Mouse (Mus musculus) limb, embryonic 11.5 days (tissue): Measurements from ENCODE around the gene Cnpy3. TPM values are rescaled to one million over a fixed set of nuclear protein-coding genes. Genes with fewer than 3 reads are reported as not detected.
A peak's percentile ranks its signal among the peaks of the same experiment; 100 is the strongest.

Experiments
- ATAC-seq: fragments of 200-750 bp; cut with Nextera tagmentation; 2 replicates; pipeline ENCODE4 v1.8.0; 2017; ENCODE audit warnings: low read depth; ENCODE audit not compliant: insufficient number of reproducible peaks, low FRiP score, low TSS enrichment
- DNase-seq: peaks from one replicate; pipeline ENCODE4 v3.0.0-alpha.2; 2015; ENCODE audit warnings: low spot score
- H3K27ac ChIP-seq: fragments of 300-500 bp; sonication (generic); replicated peaks from 2 replicates; pipeline ENCODE4 v1.5.1; 2014; ENCODE audit warnings: low read depth, mild to moderate bottlenecking, low read length
- H3K27me3 ChIP-seq: fragments of 300-500 bp; sonication (generic); 2 replicates; pipeline ENCODE4 v1.6.1; 2014; ENCODE audit warnings: mild to moderate bottlenecking, low read length, mixed read lengths; ENCODE audit not compliant: control insufficient read depth, insufficient read depth
- H3K36me3 ChIP-seq: fragments of 300-500 bp; sonication (generic); 2 replicates; pipeline ENCODE4 v1.6.1; 2014; ENCODE audit warnings: mild to moderate bottlenecking, low read length, moderate library complexity, mixed read lengths; ENCODE audit not compliant: control insufficient read depth, insufficient read depth
- H3K4me1 ChIP-seq: fragments of 300-500 bp; sonication (generic); 2 replicates; pipeline ENCODE4 v1.6.1; 2014; ENCODE audit warnings: low read length, mixed read lengths; ENCODE audit not compliant: control insufficient read depth, insufficient read depth
- H3K4me2 ChIP-seq: fragments of 300-500 bp; sonication (generic); 2 replicates; pipeline ENCODE4 v1.6.1; 2014; ENCODE audit warnings: low read depth, mild to moderate bottlenecking, moderate library complexity; ENCODE audit not compliant: severe bottlenecking
- H3K4me3 ChIP-seq: fragments of 300-500 bp; sonication (generic); 2 replicates; pipeline ENCODE4 v1.5.1; 2014; ENCODE audit warnings: low read depth, low read length
- H3K9ac ChIP-seq: fragments of 300-500 bp; sonication (generic); 2 replicates; pipeline ENCODE4 v1.6.1; 2014; ENCODE audit warnings: mild to moderate bottlenecking, low read length
- H3K9me3 ChIP-seq: fragments of 300-500 bp; sonication (generic); 2 replicates; pipeline ENCODE4 v1.6.1; 2016; ENCODE audit warnings: low read length; ENCODE audit not compliant: control insufficient read depth
- WGBS: fragments of 180-500 bp; shearing (Covaris S2); extraction: QIAGEN DNeasy Blood & Tissue Kit; methylation state at CpG from one replicate; pipeline ENCODE4 v1.1.7; 2014; 5-methylcytosine and 5-hydroxymethylcytosine counted together
- polyA plus RNA-seq: library from polyadenylated mRNA; unstranded; fragments of >200 nt; fragmentation: Nextera tagmentation; extraction: Ambion mirVana; gene quantifications from 2 replicates; pipeline ENCODE4 v1.2.1, GENCODE M21; 2014

Cnpy3 gene
- polyA plus RNA-seq, 1 experiment from 2014 or later: 49.1 TPM

GRCm38 (mm10) chr17:46701489-46701888 is 50.5 kb downstream of the Cnpy3 start:
- H3K4me1 ChIP-seq: peaks cover 15% of the 10 kb centered on the region
- no peaks in the 10 kb centered on the region for H3K9me3 ChIP-seq
- 0 out of 2 replicates have a peak overlapping the region, but pooled peaks have one; percentile 17 for H3K9ac ChIP-seq
- DNase-seq: no peak
- no peak for ATAC-seq
- H3K27me3 ChIP-seq: no peaks in the 10 kb centered on the region
- WGBS: 89% methylated on average over 12 of the region's 12 CpGs
- H3K27ac ChIP-seq: no peak overlapping the region
- H3K36me3 ChIP-seq: peaks cover 4% of the 10 kb centered on the region; the same call in 1 of the 2 replicates
- no peak overlapping the region for H3K4me2 ChIP-seq
- H3K4me3 ChIP-seq: no peak overlapping the region

GRCm38 (mm10) chr17:46699912-46700311 is 52.1 kb downstream of the Cnpy3 start:
- 83% methylated on average over 3 of the region's 3 CpGs for WGBS
- no peaks in the 10 kb centered on the region for H3K9me3 ChIP-seq
- DNase-seq: no peak
- no peak for ATAC-seq
- no peak overlapping the region for H3K4me3 ChIP-seq
- H3K9ac ChIP-seq: no peak overlapping the region
- H3K27me3 ChIP-seq: no peaks in the 10 kb centered on the region
- peaks cover 15% of the 10 kb centered on the region for H3K4me1 ChIP-seq
- no peak overlapping the region for H3K27ac ChIP-seq
- H3K4me2 ChIP-seq: no peak overlapping the region
- peaks cover 4% of the 10 kb centered on the region; the same call in 1 of the 2 replicates for H3K36me3 ChIP-seq

GRCm38 (mm10) chr17:46699245-46699644 is 52.8 kb downstream of the Cnpy3 start:
- Histone ChIP-seq H3K9ac (no peak overlapping the region), H3K4me2 (no peak overlapping the region), H3K36me3 (peaks cover 4% of the 10 kb centered on the region; the same call in 1 of the 2 replicates), H3K27me3 (no peaks in the 10 kb centered on the region), H3K4me1 (peaks cover 15% of the 10 kb centered on the region), H3K9me3 (no peaks in the 10 kb centered on the region), H3K27ac (no peak overlapping the region), H3K4me3 (no peak overlapping the region)
- ATAC-seq (no peak), DNase-seq (no peak)
- WGBS: 48% methylated on average over 5 of the region's 5 CpGs

GRCm38 (mm10) chr17:46698515-46698914 is 53.5 kb downstream of the Cnpy3 start:
- Histone ChIP-seq H3K9ac (no peak overlapping the region), H3K27me3 (no peaks in the 10 kb centered on the region), H3K27ac (no peak overlapping the region), H3K36me3 (peaks cover 7% of the 10 kb centered on the region; the same call in 1 of the 2 replicates), H3K4me2 (no peak overlapping the region), H3K9me3 (no peaks in the 10 kb centered on the region), H3K4me3 (no peak overlapping the region), H3K4me1 (peaks cover 11% of the 10 kb centered on the region)
- DNase-seq (no peak), ATAC-seq (no peak)
- WGBS: 88% methylated on average over 6 of the region's 6 CpGs

GRCm38 (mm10) chr17:46694517-46695063 is 57.4 kb downstream of the Cnpy3 start:
- ATAC-seq (no peak), DNase-seq (no peak)
- Histone ChIP-seq H3K4me2 (no peak overlapping the region), H3K36me3 (peaks cover 3% of the 10 kb centered on the region; the same call in 1 of the 2 replicates), H3K9ac (no peak overlapping the region), H3K27me3 (no peaks in the 10 kb centered on the region), H3K4me1 (no peaks in the 10 kb centered on the region), H3K9me3 (no peaks in the 10 kb centered on the region), H3K4me3 (no peak overlapping the region), H3K27ac (no peak overlapping the region)
- 76% methylated on average over 1 of the region's 1 CpGs for WGBS

- no peaks in the 10 kb centered on the region for H3K9me3 ChIP-seq
- H3K27ac ChIP-seq: no peak overlapping the region
- no peak for DNase-seq
- H3K4me2 ChIP-seq: no peak overlapping the region
- H3K4me1 ChIP-seq: no peaks in the 10 kb centered on the region
- 92% methylated on average over 2 of the region's 2 CpGs for WGBS
- no peak overlapping the region for H3K9ac ChIP-seq
- no peaks in the 10 kb centered on the region for H3K27me3 ChIP-seq
- ATAC-seq: no peak
- no peak overlapping the region for H3K4me3 ChIP-seq
- H3K36me3 ChIP-seq: peaks cover 10% of the 10 kb centered on the region; the same call in 1 of the 2 replicates
These were observed 60.6 kb downstream of the Cnpy3 start for GRCm38 (mm10) chr17:46691390-46691789.

GRCm38 (mm10) chr17:46690665-46691064 is 61.3 kb downstream of the Cnpy3 start:
- Histone ChIP-seq H3K36me3 (peaks cover 11% of the 10 kb centered on the region; the same call in 1 of the 2 replicates), H3K27ac (no peak overlapping the region), H3K4me1 (no peaks in the 10 kb centered on the region), H3K4me3 (no peak overlapping the region), H3K27me3 (no peaks in the 10 kb centered on the region), H3K4me2 (no peak overlapping the region), H3K9me3 (no peaks in the 10 kb centered on the region), H3K9ac (no peak overlapping the region)
- WGBS: 93% methylated on average over 12 of the region's 12 CpGs
- no peak for DNase-seq
- ATAC-seq: no peak

- Histone ChIP-seq H3K9ac (no peak overlapping the region), H3K36me3 (peaks cover 38% of the 10 kb centered on the region), H3K27me3 (no peaks in the 10 kb centered on the region), H3K4me2 (no peak overlapping the region), H3K27ac (no peak overlapping the region), H3K9me3 (no peaks in the 10 kb centered on the region), H3K4me3 (no peak overlapping the region), H3K4me1 (peaks cover 4% of the 10 kb centered on the region; the same call in 1 of the 2 replicates)
- WGBS: 92% methylated on average over 6 of the region's 6 CpGs
- no peak for ATAC-seq
- no peak for DNase-seq
These were observed 66.1 kb downstream of the Cnpy3 start for GRCm38 (mm10) chr17:46685913-46686312.
